Mouse (Mus musculus): ENCODE measurements around the gene Angptl4. TPM values are rescaled to one million over a fixed set of nuclear protein-coding genes. Genes with fewer than 3 reads are reported as not detected.

Gene Angptl4
- total RNA-seq, 1 experiment from 2014 or later = 14.2 TPM

Other genes with a start within 250 kb of the Angptl4 start
- gene Myo1f, start 226.1 kb downstream of the Angptl4 start, total RNA-seq (2017) = 37.1 and 75.5 TPM in 2 replicates
- gene Zfp414, start 152.7 kb downstream of the Angptl4 start, total RNA-seq (2017) = 17.3 and 18.4 TPM in 2 replicates
- gene Pram1, start 143.8 kb downstream of the Angptl4 start, total RNA-seq (2017) = 2.8 TPM in 1 of 2 replicates, not detected in the other
- gene Hnrnpm, start 95.0 kb downstream of the Angptl4 start, total RNA-seq (2017) = 414 and 543 TPM in 2 replicates
- 31.5 and 35.0 TPM in 2 replicates for gene March2, start 63.2 kb downstream of the Angptl4 start, total RNA-seq (2017)
- gene Rab11b, start 21.3 kb downstream of the Angptl4 start, total RNA-seq (2017) = 42.5 and 65.0 TPM in 2 replicates
- gene Kank3, start 28.7 kb upstream of the Angptl4 start, total RNA-seq (2017) = 4.6 and 5.5 TPM in 2 replicates
- 2,900 and 3,215 TPM in 2 replicates for gene Rps28, start 42.7 kb upstream of the Angptl4 start, total RNA-seq (2017)
- gene Ndufa7, start 42.7 kb upstream of the Angptl4 start, total RNA-seq (2017) = 107 and 132 TPM in 2 replicates
- gene Cd320, start 61.3 kb upstream of the Angptl4 start, total RNA-seq (2017) = 9.5 and 20.2 TPM in 2 replicates
- gene Gm7029, start 92.0 kb upstream of the Angptl4 start, total RNA-seq (2017) = not detected in 2 replicates
- 29.6 and 37.5 TPM in 2 replicates for gene Kifc1, start 108.8 kb upstream of the Angptl4 start, total RNA-seq (2017)
- 1.2 and 1.5 TPM in 2 replicates for gene Platr17, start 123.3 kb upstream of the Angptl4 start, total RNA-seq (2017)
- 24.1 and 44.4 TPM in 2 replicates for gene Daxx, start 127.6 kb upstream of the Angptl4 start, total RNA-seq (2017)
- gene Tapbp, start 134.1 kb upstream of the Angptl4 start, total RNA-seq (2017) = 42.2 and 56.4 TPM in 2 replicates
- gene Zbtb22, start 134.1 kb upstream of the Angptl4 start, total RNA-seq (2017) = 16.6 and 24.1 TPM in 2 replicates
- gene Rgl2, start 147.7 kb upstream of the Angptl4 start, total RNA-seq (2017) = 21.2 and 22.5 TPM in 2 replicates
- gene Pfdn6, start 158.5 kb upstream of the Angptl4 start, total RNA-seq (2017) = 128 and 170 TPM in 2 replicates
- 50.0 and 62.5 TPM in 2 replicates for gene Wdr46, start 158.8 kb upstream of the Angptl4 start, total RNA-seq (2017)
- gene B3galt4, start 169.7 kb upstream of the Angptl4 start, total RNA-seq (2017) = 2.6 and 2.7 TPM in 2 replicates
- 13.0 and 16.4 TPM in 2 replicates for gene Vps52, start 174.0 kb upstream of the Angptl4 start, total RNA-seq (2017)
- gene Rps18, start 174.2 kb upstream of the Angptl4 start, total RNA-seq (2017) = 1,549 and 1,746 TPM in 2 replicates
- gene H2-K1, start 218.5 kb upstream of the Angptl4 start, total RNA-seq (2017) = 983 and 1,076 TPM in 2 replicates
- gene Ring1, start 242.8 kb upstream of the Angptl4 start, total RNA-seq (2017) = 11.9 and 12.8 TPM in 2 replicates
- 43.8 and 60.6 TPM in 2 replicates for gene H2-Ke6, start 246.2 kb upstream of the Angptl4 start, total RNA-seq (2017)
- 70.5 and 100 TPM in 2 replicates for gene Slc39a7, start 249.9 kb upstream of the Angptl4 start, total RNA-seq (2017)
- 34.1 and 36.3 TPM in 2 replicates for gene Rxrb, start 250.0 kb upstream of the Angptl4 start, total RNA-seq (2017)